Mouse (Mus musculus): ENCODE results near the gene Gapdh. TPM values are rescaled to one million over a fixed set of nuclear protein-coding genes. Genes with fewer than 3 reads are reported as not detected.

Gapdh gene
- polyA plus RNA-seq, 1 experiment from 2014 or later: 1,606 TPM

DNA sequence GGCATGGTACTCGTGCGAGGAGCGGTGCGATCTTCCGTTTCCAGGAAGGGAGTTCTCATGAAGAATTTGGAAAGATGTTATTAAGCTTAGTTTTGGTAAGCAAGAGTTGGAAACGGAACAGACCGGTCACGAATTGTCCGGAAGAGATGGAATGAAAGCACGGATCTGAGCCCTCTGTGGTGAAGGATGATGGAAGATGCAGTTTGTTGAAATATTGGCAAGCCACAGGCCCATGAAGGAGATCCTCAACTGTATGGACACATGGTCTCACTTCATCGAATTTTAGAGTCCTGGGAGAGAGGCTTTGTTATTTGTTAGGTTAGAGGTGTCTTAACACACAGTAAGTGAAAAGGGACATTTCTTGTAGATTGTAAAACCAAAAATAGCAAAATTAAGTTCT, 33.8 kb downstream of the Gapdh start:
- 7% methylated on average over 11 of the region's 11 CpGs for WGBS
- peak overlapping the region; percentile 87 for H3K4me2 ChIP-seq (replicated peaks)
- ATAC-seq (ENCODE audit: insufficient number of reproducible peaks, low FRiP score, low TSS enrichment, low read depth): no peak

GRCm38 (mm10) chr6:125131302-125132156, 34.7 kb downstream of the Gapdh start, which contains the start of gene Nop2:
Nop2 (plus strand) TSS chr6:125131909.
- Histone ChIP-seq H3K36me3 (peaks cover 67% of the 10 kb centered on the region), H3K4me3 (replicated peaks) (peak within 1 kb of the TSS; percentile 92), H3K27ac (replicated peaks) (peak within 1 kb of the TSS; percentile 92), H3K9me3 (replicated peaks) (no peaks in the 10 kb centered on the region), H3K4me1 (peaks cover 10% of the 10 kb centered on the region), H3K27me3 (no peaks in the 10 kb centered on the region), H3K4me2 (replicated peaks) (peak within 1 kb of the TSS; percentile 87), H3K9ac (peak within 1 kb of the TSS; percentile 70)
- WGBS: under 1% methylated on average over 66 of the region's 66 CpGs
- peak; percentile 94 for ATAC-seq (ENCODE audit: insufficient number of reproducible peaks, low FRiP score, low TSS enrichment, low read depth)

More for the DNA sequence above, 33.8 kb downstream of the Gapdh start:
- Histone ChIP-seq H3K9ac (peak overlapping the region; percentile 70), H3K9me3 (replicated peaks) (no peaks in the 10 kb centered on the region), H3K27ac (replicated peaks) (no peak overlapping the region), H3K4me1 (peaks cover 10% of the 10 kb centered on the region), H3K36me3 (peaks cover 67% of the 10 kb centered on the region), H3K4me3 (replicated peaks) (peak overlapping the region; percentile 92), H3K27me3 (no peaks in the 10 kb centered on the region)

- WGBS: 87% methylated on average over 20 of the region's 20 CpGs
- H3K9ac ChIP-seq: no peak overlapping the region
These were observed 36.4 kb downstream of the Gapdh start for GRCm38 (mm10) chr6:125129710-125130402.

GRCm38 (mm10) chr6:125128724-125129123, 37.5 kb downstream of the Gapdh start:
- H3K9ac ChIP-seq: no peak overlapping the region
- no peak overlapping the region for H3K27ac ChIP-seq (replicated peaks)
- WGBS: 90% methylated on average over 12 of the region's 12 CpGs
- H3K4me3 ChIP-seq (replicated peaks): no peak overlapping the region
- no peak for ATAC-seq (ENCODE audit: insufficient number of reproducible peaks, low FRiP score, low TSS enrichment, low read depth)
- H3K27me3 ChIP-seq: no peaks in the 10 kb centered on the region
- no peaks in the 10 kb centered on the region for H3K9me3 ChIP-seq (replicated peaks)
- no peak overlapping the region for H3K4me2 ChIP-seq (replicated peaks)
- peaks cover 10% of the 10 kb centered on the region for H3K4me1 ChIP-seq
- peaks cover 69% of the 10 kb centered on the region for H3K36me3 ChIP-seq

More at GRCm38 (mm10) chr6:125129710-125130402, 36.4 kb downstream of the Gapdh start:
- no peak for ATAC-seq (ENCODE audit: insufficient number of reproducible peaks, low FRiP score, low TSS enrichment, low read depth)
- Histone ChIP-seq H3K9me3 (replicated peaks) (no peaks in the 10 kb centered on the region), H3K4me3 (replicated peaks) (no peak overlapping the region), H3K27me3 (no peaks in the 10 kb centered on the region), H3K36me3 (peaks cover 69% of the 10 kb centered on the region), H3K4me2 (replicated peaks) (no peak overlapping the region), H3K27ac (replicated peaks) (no peak overlapping the region), H3K4me1 (peaks cover 10% of the 10 kb centered on the region)

- 90% methylated on average over 8 of the region's 8 CpGs for WGBS
- peaks cover 95% of the 10 kb centered on the region for H3K36me3 ChIP-seq
- H3K9ac ChIP-seq: no peak overlapping the region
- H3K4me2 ChIP-seq (replicated peaks): no peak overlapping the region
- H3K27ac ChIP-seq (replicated peaks): no peak overlapping the region
- H3K4me1 ChIP-seq: no peaks in the 10 kb centered on the region
- H3K9me3 ChIP-seq (replicated peaks): no peaks in the 10 kb centered on the region
- ATAC-seq (ENCODE audit: insufficient number of reproducible peaks, low FRiP score, low TSS enrichment, low read depth): no peak
- H3K4me3 ChIP-seq (replicated peaks): no peak overlapping the region
- no peaks in the 10 kb centered on the region for H3K27me3 ChIP-seq
These were observed 46.9 kb downstream of the Gapdh start for GRCm38 (mm10) chr6:125119387-125119786.

GRCm38 (mm10) chr6:125112553-125112952, 53.7 kb downstream of the Gapdh start:
- Histone ChIP-seq H3K4me2 (replicated peaks) (no peak overlapping the region), H3K9ac (no peak overlapping the region), H3K36me3 (peaks cover 97% of the 10 kb centered on the region), H3K27me3 (no peaks in the 10 kb centered on the region), H3K9me3 (replicated peaks) (no peaks in the 10 kb centered on the region), H3K4me3 (replicated peaks) (no peak overlapping the region), H3K4me1 (no peaks in the 10 kb centered on the region), H3K27ac (replicated peaks) (no peak overlapping the region)
- WGBS: 91% methylated on average over 11 of the region's 11 CpGs
- ATAC-seq (ENCODE audit: insufficient number of reproducible peaks, low FRiP score, low TSS enrichment, low read depth): no peak

Small RNA genes within 50 kb of the gene (microRNA-seq; reads per million reads assigned to microRNA genes)
- gene Mir3098 (ENCODE audit: borderline number of aligned reads): 0.86 reads per million

Other genes with a start within 250 kb of the Gapdh start
- gene Ptms, start 246.4 kb downstream of the Gapdh start, polyA plus RNA-seq (2015; fragmentation: Nextera tagmentation; extraction: Ambion mirVana): 355 and 368 TPM in 2 replicates
- gene Mlf2, start 235.1 kb downstream of the Gapdh start, polyA plus RNA-seq (2015; fragmentation: Nextera tagmentation; extraction: Ambion mirVana): 373 and 388 TPM in 2 replicates
- gene Cops7a, start 200.9 kb downstream of the Gapdh start, polyA plus RNA-seq (2015; fragmentation: Nextera tagmentation; extraction: Ambion mirVana): 144 and 150 TPM in 2 replicates
- 11.3 and 13.7 TPM in 2 replicates for gene Pianp, start 169.8 kb downstream of the Gapdh start, polyA plus RNA-seq (2015; fragmentation: Nextera tagmentation; extraction: Ambion mirVana)
- 18.2 and 19.2 TPM in 2 replicates for gene Zfp384, start 157.3 kb downstream of the Gapdh start, polyA plus RNA-seq (2015; fragmentation: Nextera tagmentation; extraction: Ambion mirVana)
- 154 TPM in 2 replicates for gene Ing4, start 126.7 kb downstream of the Gapdh start, polyA plus RNA-seq (2015; fragmentation: Nextera tagmentation; extraction: Ambion mirVana)
- 12.5 and 18.4 TPM in 2 replicates for gene Acrbp, start 116.8 kb downstream of the Gapdh start, polyA plus RNA-seq (2015; fragmentation: Nextera tagmentation; extraction: Ambion mirVana)
- gene Lpar5, start 98.5 kb downstream of the Gapdh start, polyA plus RNA-seq (2015; fragmentation: Nextera tagmentation; extraction: Ambion mirVana): 3.6 and 5.4 TPM in 2 replicates
- 70.8 and 77.0 TPM in 2 replicates for gene Chd4, start 70.5 kb downstream of the Gapdh start, polyA plus RNA-seq (2015; fragmentation: Nextera tagmentation; extraction: Ambion mirVana)
- 57.5 and 58.3 TPM in 2 replicates for gene Nop2, start 34.6 kb downstream of the Gapdh start, polyA plus RNA-seq (2015; fragmentation: Nextera tagmentation; extraction: Ambion mirVana)
- gene Iffo1, start 21.2 kb downstream of the Gapdh start, polyA plus RNA-seq (2015; fragmentation: Nextera tagmentation; extraction: Ambion mirVana): 30.3 and 37.6 TPM in 2 replicates
- gene Ncapd2, start 25.2 kb upstream of the Gapdh start, polyA plus RNA-seq (2015; fragmentation: Nextera tagmentation; extraction: Ambion mirVana): 97.2 and 98.7 TPM in 2 replicates
- gene Mrpl51, start 25.3 kb upstream of the Gapdh start, polyA plus RNA-seq (2015; fragmentation: Nextera tagmentation; extraction: Ambion mirVana): 198 and 212 TPM in 2 replicates
- 5.2 and 5.8 TPM in 2 replicates for gene Vamp1, start 49.1 kb upstream of the Gapdh start, polyA plus RNA-seq (2015; fragmentation: Nextera tagmentation; extraction: Ambion mirVana)
- gene Tapbpl, start 65.4 kb upstream of the Gapdh start, polyA plus RNA-seq (2015; fragmentation: Nextera tagmentation; extraction: Ambion mirVana): 4.8 and 5.2 TPM in 2 replicates
- 2.8 and 3.3 TPM in 2 replicates for gene Cd27, start 70.5 kb upstream of the Gapdh start, polyA plus RNA-seq (2015; fragmentation: Nextera tagmentation; extraction: Ambion mirVana)
- gene Tuba3a, start 119.6 kb upstream of the Gapdh start, polyA plus RNA-seq (2015; fragmentation: Nextera tagmentation; extraction: Ambion mirVana): 0.24 TPM in 1 of 2 replicates, not detected in the other
- 47.3 and 47.7 TPM in 2 replicates for gene Ltbr, start 147.4 kb upstream of the Gapdh start, polyA plus RNA-seq (2015; fragmentation: Nextera tagmentation; extraction: Ambion mirVana)
- 7.2 and 8.8 TPM in 2 replicates for gene Scnn1a, start 154.2 kb upstream of the Gapdh start, polyA plus RNA-seq (2015; fragmentation: Nextera tagmentation; extraction: Ambion mirVana)
- 88.7 and 93.3 TPM in 2 replicates for gene Tnfrsf1a, start 182.9 kb upstream of the Gapdh start, polyA plus RNA-seq (2015; fragmentation: Nextera tagmentation; extraction: Ambion mirVana)
- gene Plekhg6, start 214.3 kb upstream of the Gapdh start, polyA plus RNA-seq (2015; fragmentation: Nextera tagmentation; extraction: Ambion mirVana): 3.5 and 3.8 TPM in 2 replicates